Mouse (Mus musculus): ENCODE measurements around the gene Pgpep1l. TPM values are rescaled to one million over a fixed set of nuclear protein-coding genes. Genes with fewer than 3 reads are reported as not detected.
"Not testable (repeated sequence)": the region's sequence is repeated elsewhere in the genome, so short reads cannot be mapped to it uniquely, and the experiment has no call there.

Pgpep1l gene
- 1 to 10 TPM; 1.4 to 2.7 (median 2.1) TPM for total RNA-seq (2022)

GRCm38 (mm10) chr7:68264028-68264453, at the start of gene Pgpep1l:
Gene Pgpep1l, minus strand, starts transcription at chr7:68264233.
- peak in 1 of 2 experiments; percentile 12 for DNase-seq (ENCODE audit: low spot score in 2 of 2)

DNA sequence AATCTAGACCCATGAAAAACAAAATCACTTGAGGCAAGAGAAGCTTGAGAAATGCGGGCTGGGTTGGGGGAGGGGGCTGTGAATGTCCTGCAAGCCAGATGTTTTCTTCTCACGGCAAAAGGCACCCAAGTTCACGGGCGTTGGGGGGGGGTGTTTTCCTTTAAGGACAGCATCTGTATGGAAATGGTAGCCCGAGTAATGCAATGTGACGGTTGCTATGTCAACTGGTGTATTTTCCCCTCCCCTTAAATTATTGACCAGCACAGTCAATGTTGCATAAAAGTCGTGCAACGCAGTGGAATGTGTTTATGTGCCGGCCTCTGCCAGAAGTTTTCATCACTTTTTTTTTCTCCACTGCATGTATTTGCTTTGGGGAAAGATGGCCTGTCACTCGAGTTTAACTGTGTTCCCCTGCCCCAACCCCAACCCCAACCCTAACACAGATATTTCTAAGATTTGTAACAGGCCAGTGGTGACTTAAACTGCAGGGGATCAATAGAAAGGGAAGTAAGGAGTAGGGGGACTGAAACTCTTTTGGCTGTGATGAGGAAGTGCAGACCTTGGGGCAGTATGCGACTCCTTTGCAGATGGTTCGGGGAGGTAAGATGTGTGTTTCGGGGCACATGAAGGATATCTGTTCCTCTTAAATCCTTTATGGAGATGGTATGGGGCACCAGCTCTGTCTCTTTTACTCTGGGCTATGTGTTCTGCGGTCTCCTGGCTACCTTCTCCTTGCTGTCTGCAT, 49.2 kb upstream of the Pgpep1l start:
- no peak for DNase-seq (ENCODE audit: low spot score in 2 of 2)

DNA sequence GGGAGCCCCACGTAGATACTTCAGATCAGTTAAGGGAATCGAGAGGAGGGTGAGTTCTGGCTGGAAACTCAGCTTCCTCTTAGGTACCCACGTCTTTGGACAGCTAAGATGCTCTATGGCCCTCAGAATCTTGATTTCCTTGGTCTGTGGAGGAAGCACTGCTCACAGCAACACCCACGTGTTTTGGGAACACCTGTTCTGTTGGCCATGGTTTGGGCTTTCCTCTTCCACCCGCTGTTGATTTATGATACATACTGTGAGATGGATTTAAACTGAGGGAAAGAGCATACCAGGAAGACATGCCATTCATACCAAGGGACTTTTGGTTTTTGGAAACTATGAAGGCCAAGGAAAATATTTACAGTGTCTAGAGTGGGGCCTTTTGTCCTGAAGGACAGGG, 48.4 kb upstream of the Pgpep1l start:
- peak in 1 of 2 experiments; percentile 35 for DNase-seq (ENCODE audit: low spot score in 2 of 2)

GRCm38 (mm10) chr7:68311469-68311868, 47.4 kb upstream of the Pgpep1l start:
- no peak for DNase-seq (ENCODE audit: low spot score in 2 of 2)

GRCm38 (mm10) chr7:68306756-68307155, 42.7 kb upstream of the Pgpep1l start:
- no peak for DNase-seq (ENCODE audit: low spot score in 2 of 2)

DNA sequence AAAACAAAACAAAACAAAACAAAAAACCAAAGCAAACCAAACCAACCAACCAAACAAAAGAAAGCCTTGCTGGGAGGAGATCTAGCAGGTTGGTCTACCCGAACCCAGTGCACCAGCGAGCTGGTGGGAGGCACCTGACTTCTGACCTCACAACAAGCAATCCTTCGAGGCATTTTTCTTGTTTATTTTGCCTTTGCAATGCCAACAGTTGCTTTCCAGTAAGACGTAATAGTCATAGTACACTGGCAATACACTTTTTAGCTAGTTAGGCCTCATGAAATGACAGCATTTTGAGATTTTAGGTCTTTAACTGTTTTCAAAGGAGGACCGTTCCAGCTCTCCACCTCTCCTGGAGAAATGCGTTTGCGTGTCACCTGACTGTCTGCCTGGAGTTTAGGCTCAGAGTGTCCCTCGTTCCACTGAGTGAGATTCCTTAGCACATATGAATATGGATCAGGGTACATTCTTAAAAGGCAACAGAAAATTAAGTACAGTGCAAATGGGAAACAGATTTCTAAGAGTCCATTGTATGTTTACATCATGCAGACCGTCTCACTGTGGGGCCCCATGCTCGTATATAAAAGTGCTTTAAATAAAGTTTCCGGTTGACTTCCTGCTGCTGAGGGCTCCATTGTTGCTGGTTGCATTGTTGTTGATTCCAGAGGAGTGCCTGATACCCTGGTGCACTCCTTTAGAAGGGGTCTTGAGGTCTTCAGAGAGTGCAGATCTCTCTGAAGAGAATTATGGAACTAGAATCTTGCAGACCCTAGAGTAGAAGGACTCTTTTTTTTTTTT, 41.9 kb upstream of the Pgpep1l start:
- DNase-seq (ENCODE audit: low spot score in 2 of 2): no peak

- DNase-seq (ENCODE audit: low spot score in 2 of 2): no peak
Measured at GRCm38 (mm10) chr7:68303685-68304084, 39.7 kb upstream of the Pgpep1l start.

DNA sequence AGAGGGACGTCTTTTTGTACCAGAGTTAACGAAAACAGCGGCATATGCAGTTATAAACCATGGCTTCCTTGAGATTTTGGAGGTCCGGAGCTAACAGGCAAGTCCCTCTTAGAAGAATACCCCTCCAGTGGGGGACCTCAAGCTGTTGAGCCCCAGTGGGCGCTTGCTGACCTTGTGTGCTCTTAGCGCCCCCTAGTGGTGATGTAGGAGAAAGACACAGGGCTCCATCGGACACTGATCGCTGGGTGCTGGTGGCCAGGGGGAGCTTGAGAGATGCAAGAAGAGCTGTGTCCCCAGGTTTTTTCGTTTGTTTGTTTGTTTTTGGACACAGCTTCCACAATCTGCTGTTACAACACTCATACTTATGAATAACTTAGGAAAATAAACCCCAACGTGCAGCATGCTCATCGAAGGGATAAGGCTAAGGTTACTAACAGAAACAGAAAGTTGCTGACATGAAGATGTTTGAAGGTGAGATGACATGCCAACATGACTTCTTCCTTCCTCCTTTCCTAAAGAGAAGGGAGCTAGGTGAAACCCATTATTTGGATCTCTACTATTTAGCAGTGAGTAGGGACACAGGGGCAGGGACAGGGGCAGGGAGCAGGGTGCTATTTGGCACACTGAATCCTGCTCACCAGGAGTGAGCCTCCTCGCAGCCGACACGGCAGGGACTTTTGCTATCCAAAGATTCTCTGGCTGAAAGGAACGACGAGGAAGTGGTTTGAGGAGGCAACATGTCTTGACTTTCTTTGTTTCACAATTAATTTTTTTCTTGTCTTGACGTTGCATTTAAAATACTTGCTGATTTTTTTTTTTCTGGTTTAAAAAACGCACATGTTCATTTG, 38.8 kb upstream of the Pgpep1l start:
- peak; percentile 36 to 47 for DNase-seq (ENCODE audit: low spot score in 2 of 2)

- DNase-seq (ENCODE audit: low spot score in 2 of 2): no peak
Measured at GRCm38 (mm10) chr7:68301160-68301559, 37.1 kb upstream of the Pgpep1l start.

DNA sequence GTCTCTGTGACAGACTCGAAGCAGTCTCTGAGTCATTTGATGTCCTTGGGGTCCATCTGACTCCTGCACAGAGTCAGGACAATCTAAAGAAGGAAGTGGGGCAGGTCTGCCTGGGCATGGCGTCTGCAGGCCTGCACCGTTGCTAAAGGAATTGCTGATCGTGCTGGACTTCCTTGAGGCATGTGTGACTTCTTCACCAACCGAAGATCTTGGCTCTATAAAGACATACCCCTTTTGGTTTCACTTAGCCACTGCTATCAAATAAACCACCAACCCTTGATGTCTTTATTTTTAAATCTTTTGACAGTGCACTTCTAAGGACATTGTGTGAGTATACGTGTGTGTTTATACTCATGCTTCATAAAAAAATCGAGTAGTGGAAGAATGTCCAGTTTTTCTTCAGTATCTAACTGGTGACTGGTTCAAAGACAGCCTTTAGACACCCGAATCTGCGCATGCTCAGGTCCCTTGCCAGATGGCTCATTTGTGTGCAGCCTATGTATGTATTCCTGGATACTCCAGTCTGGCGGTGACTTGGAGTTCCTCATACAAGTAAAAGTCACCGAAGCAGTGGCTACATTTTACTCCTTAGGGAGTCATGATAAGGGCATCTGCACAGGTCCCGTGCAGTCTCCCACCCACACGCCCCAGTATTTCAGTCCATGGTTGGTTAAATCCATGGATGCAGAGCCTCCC, 34.5 kb upstream of the Pgpep1l start:
- DNase-seq (ENCODE audit: low spot score in 2 of 2): no peak

GRCm38 (mm10) chr7:68296487-68296886, 32.5 kb upstream of the Pgpep1l start:
- no peak for DNase-seq (ENCODE audit: low spot score in 2 of 2)

DNA sequence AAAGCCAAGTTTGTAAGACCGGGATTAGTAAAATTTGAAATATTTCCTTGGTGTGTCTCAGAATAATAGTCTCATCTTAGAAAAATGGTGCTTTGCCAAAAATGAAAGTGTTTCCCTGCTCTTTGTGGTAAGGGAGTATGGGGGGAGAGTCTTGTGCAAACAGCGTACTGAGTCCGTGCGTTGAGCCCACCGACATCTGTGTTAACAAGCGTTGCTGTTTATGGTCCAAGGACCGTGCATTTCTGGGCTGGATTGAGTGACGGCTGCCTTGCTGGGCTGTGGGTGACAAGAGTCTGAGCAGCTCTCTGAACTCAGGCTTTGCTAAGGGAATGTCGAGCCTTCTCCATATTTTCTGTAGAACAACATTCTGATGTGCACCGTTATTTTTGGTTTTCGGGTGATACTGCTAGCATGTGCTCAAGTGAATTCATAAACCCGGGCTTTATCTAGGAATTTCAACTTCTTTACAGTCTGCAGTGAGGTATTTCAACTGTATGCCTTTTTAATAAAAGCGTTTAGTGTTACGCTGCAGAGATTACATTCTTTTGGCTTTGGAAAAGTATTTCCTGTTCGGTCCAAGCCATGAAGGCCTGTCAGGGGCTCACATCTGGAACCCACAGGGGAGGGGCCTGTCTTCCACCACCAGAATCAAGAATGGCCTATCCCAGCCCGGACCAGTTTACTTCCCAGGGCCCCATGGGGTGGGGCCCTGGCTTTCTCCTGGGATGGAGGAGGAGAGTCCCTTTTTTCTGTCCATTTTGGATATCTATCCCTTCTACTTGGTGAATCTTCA, 30.2 kb upstream of the Pgpep1l start:
- DNase-seq (ENCODE audit: low spot score in 2 of 2): no peak

- DNase-seq (ENCODE audit: low spot score in 2 of 2): no peak
Measured at GRCm38 (mm10) chr7:68291603-68292002, 27.6 kb upstream of the Pgpep1l start.

- no peak for DNase-seq (ENCODE audit: low spot score in 2 of 2)
Measured at GRCm38 (mm10) chr7:68289081-68289480, 25.0 kb upstream of the Pgpep1l start.

DNA sequence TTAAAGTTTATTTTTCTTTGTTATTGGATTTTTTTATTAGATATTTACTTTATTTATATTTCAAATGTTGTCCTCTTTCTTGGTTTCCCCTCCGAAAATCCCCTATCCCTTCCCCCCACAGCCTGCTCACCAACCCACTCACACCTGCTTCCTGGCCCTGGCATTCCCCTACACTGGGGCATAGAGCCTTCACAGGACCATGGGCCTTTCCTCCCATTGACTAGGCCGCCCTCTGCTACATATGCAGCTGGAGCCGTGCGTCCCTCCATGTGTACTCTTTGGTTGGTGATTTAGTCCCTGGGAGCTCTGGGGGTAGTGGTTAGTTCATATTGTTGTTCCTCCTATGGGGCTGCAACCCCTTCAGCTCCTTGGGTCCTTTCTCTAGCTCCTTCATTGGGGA, 24.0 kb upstream of the Pgpep1l start:
- not testable (repeated sequence) for DNase-seq (ENCODE audit: low spot score in 2 of 2)

DNA sequence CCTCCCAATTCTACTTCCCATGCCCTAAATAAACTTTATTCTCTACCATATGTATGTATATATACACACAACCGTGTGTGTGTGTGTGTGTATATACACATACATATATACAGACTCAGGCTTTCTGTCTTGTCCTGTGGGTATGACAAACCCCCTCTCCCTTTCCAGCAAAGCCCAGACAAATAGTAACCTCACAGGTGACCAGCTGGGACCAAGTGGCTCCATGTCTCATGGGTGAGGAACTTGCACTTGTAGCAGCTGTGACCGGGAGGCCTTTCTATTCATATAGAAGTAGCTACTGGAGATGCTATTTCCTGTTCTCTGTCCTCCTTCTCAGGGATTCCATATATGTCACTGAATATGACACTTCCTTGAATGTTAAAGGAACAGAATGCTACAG, 23.5 kb upstream of the Pgpep1l start:
- DNase-seq (ENCODE audit: low spot score in 2 of 2): no peak

GRCm38 (mm10) chr7:68286526-68287481, 22.8 kb upstream of the Pgpep1l start:
- no peak for DNase-seq (ENCODE audit: low spot score in 2 of 2)

GRCm38 (mm10) chr7:68285851-68286298, 21.8 kb upstream of the Pgpep1l start:
- no peak for DNase-seq (ENCODE audit: low spot score in 2 of 2)

- no peak for DNase-seq (ENCODE audit: low spot score in 2 of 2)
Measured at GRCm38 (mm10) chr7:68283776-68284175, 19.7 kb upstream of the Pgpep1l start.

Measured in left cerebral cortex, adult 8-10 months (tissue).